Mouse (Mus musculus) neural tube, embryonic 13.5 days (tissue): ENCODE measurements at regions not wholly inside any gene's neighbourhood (a gene's known extent, or its start where the extent isn't known, plus 50 kb on each side); places are given as distances from the start of the nearest gene placed in this dataset.
"Not testable (repeated sequence)": the region's sequence is repeated elsewhere in the genome, so short reads cannot be mapped to it uniquely, and the experiment has no call there.

ENCODE experiments used
- ATAC-seq: fragments of 200-750 bp; cut with Nextera tagmentation; 2 replicates; pipeline ENCODE4 v1.8.0; 2017; ENCODE audit warnings: low read depth, mild to moderate bottlenecking, moderate TSS enrichment, moderate library complexity
- H3K27ac ChIP-seq: fragments of 300-500 bp; sonication (generic); replicated peaks from 2 replicates; pipeline ENCODE4 v1.5.1; 2015; ENCODE audit warnings: moderate library complexity, mild to moderate bottlenecking, inconsistent platforms
- H3K27me3 ChIP-seq: fragments of 300-500 bp; sonication (generic); 2 replicates; pipeline ENCODE4 v1.6.1; 2015; ENCODE audit warnings: mild to moderate bottlenecking, inconsistent platforms
- H3K36me3 ChIP-seq: fragments of 300-500 bp; sonication (generic); 2 replicates; pipeline ENCODE4 v1.6.1; 2015; ENCODE audit warnings: mild to moderate bottlenecking, inconsistent platforms
- H3K4me1 ChIP-seq: fragments of 300-500 bp; sonication (generic); replicated peaks from 2 replicates; pipeline ENCODE4 v1.6.1; 2015; ENCODE audit warnings: inconsistent platforms
- H3K4me2 ChIP-seq: fragments of 300-500 bp; sonication (generic); 2 replicates; pipeline ENCODE4 v1.6.1; 2015; ENCODE audit warnings: inconsistent platforms, mild to moderate bottlenecking, moderate library complexity
- H3K4me3 ChIP-seq: fragments of 300-500 bp; sonication (generic); 2 replicates; pipeline ENCODE4 v1.5.1; 2015; ENCODE audit warnings: mild to moderate bottlenecking, inconsistent platforms
- H3K9ac ChIP-seq: fragments of 300-500 bp; sonication (generic); 2 replicates; pipeline ENCODE4 v1.6.1; 2015; ENCODE audit warnings: moderate library complexity, mild to moderate bottlenecking, inconsistent platforms
- H3K9me3 ChIP-seq: fragments of 300-500 bp; sonication (generic); 2 replicates; pipeline ENCODE4 v1.6.1; 2016; ENCODE audit warnings: inconsistent platforms
- WGBS: fragments of 180-500 bp; shearing (Covaris S2); methylation state at CpG from one replicate; pipeline ENCODE4 v1.1.7; 2015; 5-methylcytosine and 5-hydroxymethylcytosine counted together

- H3K4me2 ChIP-seq = no peak overlapping the region
- no peaks in the 10 kb centered on the region for H3K4me1 ChIP-seq
- H3K9ac ChIP-seq = no peak overlapping the region
- no peak overlapping the region for H3K4me3 ChIP-seq
- no peaks in the 10 kb centered on the region for H3K36me3 ChIP-seq
- H3K27me3 ChIP-seq = no peaks in the 10 kb centered on the region
- ATAC-seq = no peak
- H3K9me3 ChIP-seq = no peaks in the 10 kb centered on the region
- H3K27ac ChIP-seq = no peak overlapping the region
- 77% methylated on average over 4 of the region's 4 CpGs for WGBS
These were observed 62.9 kb upstream of the Bet1 start for GRCm38 (mm10) chr6:4149663-4150062.

GRCm38 (mm10) chr6:4158293-4158692 is 71.5 kb upstream of the Bet1 start:
- Histone ChIP-seq H3K27ac (no peak overlapping the region), H3K27me3 (no peaks in the 10 kb centered on the region), H3K9me3 (no peaks in the 10 kb centered on the region), H3K4me1 (peaks cover 4% of the 10 kb centered on the region; the same call in 1 of the 2 replicates), H3K9ac (no peak overlapping the region), H3K4me3 (no peak overlapping the region), H3K4me2 (no peak overlapping the region), H3K36me3 (no peaks in the 10 kb centered on the region)
- no peak for ATAC-seq
- 83% methylated on average over 2 of the region's 2 CpGs for WGBS

GRCm38 (mm10) chr6:4163733-4164132 is 77.0 kb upstream of the Bet1 start:
- 85% methylated on average over 1 of the region's 1 CpGs for WGBS
- Histone ChIP-seq H3K27ac (no peak overlapping the region), H3K27me3 (no peaks in the 10 kb centered on the region), H3K4me2 (no peak overlapping the region), H3K9ac (no peak overlapping the region), H3K4me1 (peaks cover 6% of the 10 kb centered on the region; the same call in 1 of the 2 replicates), H3K9me3 (no peaks in the 10 kb centered on the region), H3K4me3 (no peak overlapping the region), H3K36me3 (no peaks in the 10 kb centered on the region)
- ATAC-seq = no peak

DNA sequence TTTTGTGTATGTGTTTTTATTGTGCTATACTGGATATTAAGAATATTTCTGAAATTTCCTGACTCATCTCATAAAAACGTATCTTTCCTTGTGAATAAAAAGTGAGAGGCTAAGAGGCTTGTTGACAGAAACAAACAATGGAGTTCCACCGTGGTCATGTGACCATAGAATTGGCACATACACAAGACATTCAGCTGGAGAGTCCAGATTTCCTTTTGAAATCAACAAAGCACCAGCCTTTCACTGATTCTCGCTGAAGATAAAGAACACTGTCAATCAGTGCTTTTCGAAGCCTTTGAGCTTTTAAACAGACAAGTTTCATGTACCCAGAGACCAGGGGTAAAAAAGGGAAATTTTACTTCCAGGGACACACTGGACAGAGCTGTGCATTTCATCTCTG is 80.3 kb upstream of the Bet1 start:
- no peak overlapping the region for H3K9ac ChIP-seq
- H3K36me3 ChIP-seq = no peaks in the 10 kb centered on the region
- no peak for ATAC-seq
- 68% methylated on average over 4 of the region's 4 CpGs for WGBS
- H3K4me3 ChIP-seq = no peak overlapping the region
- H3K4me1 ChIP-seq = peaks cover 6% of the 10 kb centered on the region; the same call in 1 of the 2 replicates
- no peak overlapping the region for H3K27ac ChIP-seq
- H3K4me2 ChIP-seq = no peak overlapping the region
- H3K9me3 ChIP-seq = no peaks in the 10 kb centered on the region
- H3K27me3 ChIP-seq = no peaks in the 10 kb centered on the region

DNA sequence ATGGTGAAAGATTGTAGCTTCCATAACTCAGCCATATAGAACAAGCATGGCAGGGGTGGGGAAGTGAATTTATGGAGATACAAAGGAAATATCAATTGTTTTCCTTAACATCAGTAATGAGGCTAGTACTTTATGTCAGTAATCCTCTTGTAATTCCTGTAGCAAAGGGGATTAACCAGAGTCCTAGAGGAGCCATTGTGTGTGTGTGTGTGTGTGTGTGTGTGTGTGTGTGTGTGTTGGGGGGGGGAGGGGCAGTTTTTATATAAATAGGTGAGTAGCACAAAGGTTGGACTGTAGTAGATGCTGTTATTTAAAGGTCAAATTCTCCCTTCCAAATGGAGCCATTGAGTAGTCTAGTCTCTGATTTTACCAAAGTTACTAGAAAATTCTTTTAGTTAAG is 81.0 kb upstream of the Bet1 start:
- H3K27ac ChIP-seq = no peak overlapping the region
- H3K36me3 ChIP-seq = no peaks in the 10 kb centered on the region
- H3K4me2 ChIP-seq = no peak overlapping the region
- no peak overlapping the region for H3K9ac ChIP-seq
- H3K4me3 ChIP-seq = no peak overlapping the region
- H3K27me3 ChIP-seq = no peaks in the 10 kb centered on the region
- H3K4me1 ChIP-seq = peaks cover 6% of the 10 kb centered on the region; the same call in 1 of the 2 replicates
- no peak for ATAC-seq
- H3K9me3 ChIP-seq = no peaks in the 10 kb centered on the region

GRCm38 (mm10) chr6:4171561-4171960 is 84.8 kb upstream of the Bet1 start:
- no peak overlapping the region for H3K9ac ChIP-seq
- no peak overlapping the region for H3K4me3 ChIP-seq
- ATAC-seq = no peak
- no peaks in the 10 kb centered on the region for H3K9me3 ChIP-seq
- no peaks in the 10 kb centered on the region for H3K4me1 ChIP-seq
- WGBS = 64% methylated on average over 4 of the region's 4 CpGs
- no peaks in the 10 kb centered on the region for H3K36me3 ChIP-seq
- H3K4me2 ChIP-seq = no peak overlapping the region
- H3K27me3 ChIP-seq = no peaks in the 10 kb centered on the region
- no peak overlapping the region for H3K27ac ChIP-seq

DNA sequence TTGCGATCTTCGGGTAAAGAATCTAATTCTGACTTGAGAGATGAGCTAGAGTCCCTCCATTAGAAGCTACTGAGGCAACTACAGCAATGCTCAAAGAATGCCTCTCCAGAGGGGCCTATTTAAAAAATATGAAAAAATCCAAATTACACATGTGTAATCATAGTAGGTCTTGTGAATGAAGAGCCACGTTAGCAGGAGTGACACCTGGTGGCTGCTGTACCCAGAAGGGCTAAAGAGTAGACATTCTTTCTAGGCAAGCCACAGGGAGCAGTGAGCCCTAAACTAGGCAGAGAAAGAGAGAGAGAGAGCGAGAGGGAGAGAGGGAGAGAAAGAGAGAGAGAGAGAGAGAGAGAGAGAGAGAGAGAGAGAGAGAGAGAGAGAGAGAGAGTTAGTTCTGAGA is 100.9 kb upstream of the Bet1 start:
- ATAC-seq = no peak
- 79% methylated on average over 4 of the region's 4 CpGs for WGBS

GRCm38 (mm10) chr6:4190976-4191375 is 104.2 kb upstream of the Bet1 start:
- H3K27ac ChIP-seq, H3K27me3 ChIP-seq, H3K4me2 ChIP-seq, H3K9ac ChIP-seq, H3K9me3 ChIP-seq, H3K36me3 ChIP-seq, ATAC-seq, H3K4me1 ChIP-seq, H3K4me3 ChIP-seq: not testable (repeated sequence)
- WGBS = 72% methylated on average over 5 of the region's 5 CpGs

More for the DNA sequence above, 100.9 kb upstream of the Bet1 start:
- H3K9ac ChIP-seq = no peak overlapping the region
- H3K27me3 ChIP-seq = no peaks in the 10 kb centered on the region
- H3K4me1 ChIP-seq = no peaks in the 10 kb centered on the region
- no peak overlapping the region for H3K4me3 ChIP-seq
- no peak overlapping the region for H3K4me2 ChIP-seq
- H3K27ac ChIP-seq = no peak overlapping the region
- no peaks in the 10 kb centered on the region for H3K36me3 ChIP-seq
- H3K9me3 ChIP-seq = no peaks in the 10 kb centered on the region

- no peak overlapping the region for H3K4me3 ChIP-seq
- no peaks in the 10 kb centered on the region for H3K36me3 ChIP-seq
- H3K9ac ChIP-seq = no peak overlapping the region
- H3K4me2 ChIP-seq = no peak overlapping the region
- no peaks in the 10 kb centered on the region for H3K4me1 ChIP-seq
- no peaks in the 10 kb centered on the region for H3K9me3 ChIP-seq
- no peaks in the 10 kb centered on the region for H3K27me3 ChIP-seq
- no peak for ATAC-seq
- WGBS = 68% methylated on average over 5 of the region's 5 CpGs
- no peak overlapping the region for H3K27ac ChIP-seq
These were observed 106.5 kb upstream of the Bet1 start for GRCm38 (mm10) chr6:4193286-4193685.

DNA sequence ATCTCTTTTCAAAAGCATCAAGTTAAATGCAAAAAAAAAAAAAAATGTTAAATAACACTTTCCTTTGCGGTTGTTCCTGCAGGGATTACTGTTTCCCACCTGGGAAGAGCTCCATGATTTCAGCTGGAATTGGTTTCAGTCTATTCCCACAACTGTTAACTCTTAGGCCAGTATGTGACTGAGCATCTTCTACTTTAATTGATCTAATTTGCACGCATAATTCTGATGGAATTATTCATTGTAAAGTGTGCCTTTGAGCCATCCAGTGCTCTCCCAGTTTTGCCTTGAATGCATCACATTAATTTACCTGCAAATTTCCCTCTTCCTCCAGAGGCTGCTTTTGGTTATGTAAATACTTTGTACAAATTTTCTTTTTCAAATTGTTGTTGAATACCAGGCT is 114.4 kb upstream of the Bet1 start:
- Histone ChIP-seq H3K27ac (no peak overlapping the region), H3K9me3 (no peaks in the 10 kb centered on the region), H3K4me1 (no peaks in the 10 kb centered on the region), H3K4me3 (no peak overlapping the region), H3K36me3 (no peaks in the 10 kb centered on the region), H3K9ac (no peak overlapping the region), H3K27me3 (no peaks in the 10 kb centered on the region), H3K4me2 (no peak overlapping the region)
- no peak for ATAC-seq
- 45% methylated on average over 2 of the region's 2 CpGs for WGBS

GRCm38 (mm10) chr6:4205681-4206080 is 118.9 kb upstream of the Bet1 start:
- H3K4me3 ChIP-seq = no peak overlapping the region
- H3K4me1 ChIP-seq = no peaks in the 10 kb centered on the region
- no peak overlapping the region for H3K9ac ChIP-seq
- no peak for ATAC-seq
- H3K9me3 ChIP-seq = no peaks in the 10 kb centered on the region
- no peaks in the 10 kb centered on the region for H3K27me3 ChIP-seq
- WGBS = 86% methylated on average over 5 of the region's 5 CpGs
- H3K4me2 ChIP-seq = no peak overlapping the region
- H3K27ac ChIP-seq = no peak overlapping the region
- no peaks in the 10 kb centered on the region for H3K36me3 ChIP-seq

GRCm38 (mm10) chr6:4245265-4246112 is 158.7 kb upstream of the Bet1 start:
- Histone ChIP-seq H3K4me3 (no peak overlapping the region), H3K27ac (no peak overlapping the region), H3K36me3 (no peaks in the 10 kb centered on the region), H3K9me3 (no peaks in the 10 kb centered on the region), H3K9ac (no peak overlapping the region), H3K4me2 (no peak overlapping the region), H3K27me3 (no peaks in the 10 kb centered on the region), H3K4me1 (no peaks in the 10 kb centered on the region)
- no peak for ATAC-seq
- WGBS = 39% methylated on average over 9 of the region's 9 CpGs

GRCm38 (mm10) chr6:4246113-4246419 is 159.3 kb upstream of the Bet1 start:
- no peaks in the 10 kb centered on the region for H3K36me3 ChIP-seq
- no peaks in the 10 kb centered on the region for H3K9me3 ChIP-seq
- H3K4me2 ChIP-seq = no peak overlapping the region
- 56% methylated on average over 2 of the region's 2 CpGs for WGBS
- no peak overlapping the region for H3K27ac ChIP-seq
- H3K4me1 ChIP-seq = no peaks in the 10 kb centered on the region
- H3K4me3 ChIP-seq = no peak overlapping the region
- no peak for ATAC-seq
- no peaks in the 10 kb centered on the region for H3K27me3 ChIP-seq
- no peak overlapping the region for H3K9ac ChIP-seq
